Mouse (Mus musculus): Measurements from ENCODE around the gene Map2k3.

GRCm38 (mm10) chr11:60909626-60910025, 22.2 kb upstream of the Map2k3 start:
- TF ChIP-seq CTCF (IDR thresholded peaks at IDR 0.05; ENCODE audit: control insufficient read depth, insufficient read depth, insufficient read length) (no peak), USF1 (IDR thresholded peaks at IDR 0.05; ENCODE audit: low read depth) (no peak), MAX (IDR thresholded peaks at IDR 0.05) (no peak)
